Mouse (Mus musculus) hindbrain, embryonic 10.5 days (tissue): ENCODE measurements around the gene Eps8l2. TPM values are rescaled to one million over a fixed set of nuclear protein-coding genes. Genes with fewer than 3 reads are reported as not detected.

Experiments used
- DNase-seq: peaks from one replicate; pipeline ENCODE4 v3.0.0-alpha.2; 2017; ENCODE audit warnings: low spot score
- H3K27ac ChIP-seq: fragments of 300-500 bp; sonication (generic); 2 replicates; pipeline ENCODE4 v1.5.1; 2016; ENCODE audit warnings: mild to moderate bottlenecking, moderate library complexity
- H3K27me3 ChIP-seq: fragments of 300-500 bp; sonication (generic); 2 replicates; pipeline ENCODE4 v1.6.1; 2016; ENCODE audit warnings: mild to moderate bottlenecking; ENCODE audit not compliant: poor library complexity, insufficient read depth, severe bottlenecking
- H3K36me3 ChIP-seq: fragments of 300-500 bp; sonication (generic); 2 replicates; pipeline ENCODE4 v1.6.1; 2016; ENCODE audit warnings: mild to moderate bottlenecking, moderate library complexity
- H3K4me1 ChIP-seq: fragments of 300-500 bp; sonication (generic); replicated peaks from 2 replicates; pipeline ENCODE4 v1.6.1; 2016; ENCODE audit warnings: mild to moderate bottlenecking
- H3K4me3 ChIP-seq: fragments of 300-500 bp; sonication (generic); 2 replicates; pipeline ENCODE4 v1.5.1; 2016; ENCODE audit warnings: mild to moderate bottlenecking, moderate library complexity
- H3K9me3 ChIP-seq: fragments of 300-500 bp; sonication (generic); 2 replicates; pipeline ENCODE4 v1.6.1; 2016; ENCODE audit warnings: mild to moderate bottlenecking, moderate library complexity
- WGBS: fragments of 180-500 bp; shearing (Covaris S2); methylation state at CpG from one replicate; pipeline ENCODE4 v1.1.7; 2016; 5-methylcytosine and 5-hydroxymethylcytosine counted together
- polyA plus RNA-seq: library from polyadenylated mRNA; unstranded; fragments of >200 nt; fragmentation: Nextera tagmentation; extraction: Ambion mirVana; gene quantifications from 2 replicates; pipeline ENCODE4 v1.2.1, GENCODE M21; 2016

Eps8l2 gene
- polyA plus RNA-seq, 1 experiment from 2014 or later: 6.7 TPM

- Histone ChIP-seq H3K9me3 (0 out of 2 replicates have a peak, but pooled peaks cover 2% of the 10 kb centered on the region), H3K36me3 (peaks cover 38% of the 10 kb centered on the region), H3K27me3 (no peaks in the 10 kb centered on the region), H3K27ac (no peak overlapping the region), H3K4me1 (peaks cover 30% of the 10 kb centered on the region), H3K4me3 (no peak overlapping the region)
- no peak for DNase-seq
- WGBS: 100% methylated on average over 1 of the region's 1 CpGs
Measured at GRCm38 (mm10) chr7:141411667-141412066, 73.0 kb downstream of the Eps8l2 start.

Other genes with a start within 250 kb of the Eps8l2 start
- gene Sigirr, start 238.3 kb upstream of the Eps8l2 start, polyA plus RNA-seq: 1.9 and 2.7 TPM in 2 replicates
- 0.20 and 1.6 TPM in 2 replicates for gene Ano9, start 221.1 kb upstream of the Eps8l2 start, polyA plus RNA-seq
- 80.1 and 80.2 TPM in 2 replicates for gene Ptdss2, start 216.5 kb upstream of the Eps8l2 start, polyA plus RNA-seq
- 68.4 and 72.4 TPM in 2 replicates for gene Rnh1, start 166.0 kb upstream of the Eps8l2 start, polyA plus RNA-seq
- 96.8 and 115 TPM in 2 replicates for gene Hras, start 144.9 kb upstream of the Eps8l2 start, polyA plus RNA-seq
- 14.9 and 17.3 TPM in 2 replicates for gene Lrrc56, start 144.7 kb upstream of the Eps8l2 start, polyA plus RNA-seq
- 3.9 and 4.0 TPM in 2 replicates for gene Lmntd2, start 124.8 kb upstream of the Eps8l2 start, polyA plus RNA-seq
- 58.5 and 59.0 TPM in 2 replicates for gene Rassf7, start 123.0 kb upstream of the Eps8l2 start, polyA plus RNA-seq
- 106 and 108 TPM in 2 replicates for gene Phrf1, start 110.1 kb upstream of the Eps8l2 start, polyA plus RNA-seq
- 1.0 and 1.2 TPM in 2 replicates for gene Irf7, start 72.4 kb upstream of the Eps8l2 start, polyA plus RNA-seq
- 0.32 TPM in 1 of 2 replicates, not detected in the other for gene Cdhr5, start 62.1 kb upstream of the Eps8l2 start, polyA plus RNA-seq
- 8.2 and 12.3 TPM in 2 replicates for gene Sct, start 59.7 kb upstream of the Eps8l2 start, polyA plus RNA-seq
- gene Drd4, start 46.9 kb upstream of the Eps8l2 start, polyA plus RNA-seq: 0.34 and 0.35 TPM in 2 replicates
- 56.8 and 71.6 TPM in 2 replicates for gene Deaf1, start 11.2 kb upstream of the Eps8l2 start, polyA plus RNA-seq
- gene Tmem80, start 11.1 kb upstream of the Eps8l2 start, polyA plus RNA-seq: 53.7 and 57.8 TPM in 2 replicates
- gene Taldo1, start 53.3 kb downstream of the Eps8l2 start, polyA plus RNA-seq: 336 and 378 TPM in 2 replicates
- 45.2 and 49.4 TPM in 2 replicates for gene Gatd1, start 75.3 kb downstream of the Eps8l2 start, polyA plus RNA-seq
- 11.5 and 21.9 TPM in 2 replicates for gene Cend1, start 90.6 kb downstream of the Eps8l2 start, polyA plus RNA-seq
- 45.9 and 55.6 TPM in 2 replicates for gene Slc25a22, start 99.0 kb downstream of the Eps8l2 start, polyA plus RNA-seq
- 21.0 and 23.2 TPM in 2 replicates for gene Pidd1, start 105.1 kb downstream of the Eps8l2 start, polyA plus RNA-seq
- gene Rplp2, start 108.5 kb downstream of the Eps8l2 start, polyA plus RNA-seq: 1,010 and 1,127 TPM in 2 replicates
- gene Pnpla2, start 116.3 kb downstream of the Eps8l2 start, polyA plus RNA-seq: 19.3 and 20.3 TPM in 2 replicates
- gene Cracr2b, start 122.2 kb downstream of the Eps8l2 start, polyA plus RNA-seq: 8.1 and 9.1 TPM in 2 replicates
- gene Cd151, start 128.5 kb downstream of the Eps8l2 start, polyA plus RNA-seq: 26.0 and 29.7 TPM in 2 replicates
- gene Polr2l, start 136.3 kb downstream of the Eps8l2 start, polyA plus RNA-seq: 89.5 and 90.0 TPM in 2 replicates
- 36.3 and 38.6 TPM in 2 replicates for gene Tspan4, start 136.4 kb downstream of the Eps8l2 start, polyA plus RNA-seq
- 24.9 and 30.2 TPM in 2 replicates for gene Chid1, start 201.0 kb downstream of the Eps8l2 start, polyA plus RNA-seq
- gene Ap2a2, start 223.3 kb downstream of the Eps8l2 start, polyA plus RNA-seq: 105 and 108 TPM in 2 replicates